Mouse (Mus musculus): Measurements from ENCODE around the gene Meis3.

Meis3 gene

DNA sequence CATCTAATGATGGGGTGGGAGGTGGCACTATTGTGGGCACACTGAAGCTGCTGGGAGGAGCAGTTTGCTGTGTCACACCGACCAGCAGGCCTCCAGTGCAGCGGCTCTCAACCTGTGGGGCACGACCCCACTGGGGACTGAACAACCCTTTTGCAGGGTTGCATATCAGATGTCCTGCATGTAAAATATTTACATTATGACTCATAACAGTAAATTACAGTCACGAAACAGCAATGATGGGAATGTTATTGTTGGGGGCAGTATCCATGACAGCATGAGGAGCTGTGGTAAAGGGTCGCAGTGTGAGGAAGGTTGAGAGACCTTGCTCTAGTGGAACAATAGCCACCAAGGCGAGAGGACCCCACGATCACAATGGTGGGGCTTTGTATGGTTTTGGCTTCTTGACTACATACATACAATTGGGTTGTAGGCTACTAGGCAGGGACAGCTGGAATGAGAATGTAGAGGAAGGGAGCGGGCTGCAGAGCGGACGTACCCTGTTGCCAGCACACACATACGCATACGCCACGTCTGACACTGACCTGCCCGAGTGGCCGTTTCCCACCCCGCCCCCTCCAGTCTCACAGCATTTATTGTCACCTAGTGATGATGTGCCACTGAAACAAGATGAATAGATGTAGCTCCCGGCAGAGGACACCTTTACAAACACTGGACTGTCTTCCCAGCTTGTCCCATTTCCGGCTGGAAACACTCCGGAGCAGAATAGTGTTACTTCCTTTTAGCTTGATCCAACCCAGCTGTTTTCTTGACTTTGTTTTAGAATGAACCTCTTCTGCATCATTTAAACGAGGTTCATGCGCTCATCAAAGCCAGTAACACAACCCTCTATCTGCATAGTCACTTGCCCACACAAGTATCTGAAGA, 34.1 kb downstream of the Meis3 start:
- DNase-seq (ENCODE audit: low read depth, low spot score) = no peak

DNA sequence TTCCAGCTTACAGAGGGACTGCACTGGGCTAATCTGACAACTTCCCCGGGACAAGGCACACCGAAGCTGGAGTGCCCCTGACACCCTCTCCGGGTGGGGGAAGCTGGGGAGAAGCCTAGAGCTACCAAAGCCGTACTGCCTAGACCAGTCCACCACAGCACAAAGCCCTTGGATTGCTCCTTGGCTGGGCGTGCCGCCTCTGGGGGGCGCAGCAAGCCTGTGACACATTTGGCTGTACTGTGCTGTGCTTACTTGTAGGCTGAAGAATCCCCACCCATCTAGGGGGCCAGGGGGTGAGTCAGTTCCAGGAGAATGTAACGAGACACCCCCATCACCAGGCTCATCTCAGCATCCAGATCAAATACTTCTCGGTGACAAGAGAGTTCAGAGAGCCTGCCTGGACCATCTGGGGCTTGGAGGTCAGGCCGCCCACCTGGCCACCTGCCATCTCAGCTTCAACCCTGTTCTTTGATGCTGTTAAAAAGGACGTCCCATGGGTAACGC, 36.0 kb downstream of the Meis3 start:
- DNase-seq (ENCODE audit: low read depth, low spot score) = no peak

DNA sequence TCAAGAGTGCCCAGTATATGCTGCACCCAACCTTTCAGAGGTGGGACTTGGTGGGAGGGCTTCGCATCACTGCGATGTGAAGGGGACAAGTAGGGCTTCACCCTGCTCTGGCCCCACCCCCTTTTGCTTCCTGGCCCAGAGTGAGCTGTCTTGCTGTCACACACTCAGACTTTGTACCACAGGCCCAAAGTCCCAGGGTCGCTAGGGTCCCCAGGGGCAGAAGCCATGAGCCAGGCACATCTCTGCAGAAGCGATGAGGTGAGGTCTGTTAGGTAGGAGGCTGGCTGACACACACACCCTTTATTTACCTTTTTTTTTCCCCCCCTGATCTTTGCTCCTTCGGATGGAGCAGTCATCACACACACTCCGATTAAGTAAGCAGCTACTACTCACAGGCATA, 38.3 kb downstream of the Meis3 start:
- DNase-seq (ENCODE audit: low read depth, low spot score) = no peak

DNA sequence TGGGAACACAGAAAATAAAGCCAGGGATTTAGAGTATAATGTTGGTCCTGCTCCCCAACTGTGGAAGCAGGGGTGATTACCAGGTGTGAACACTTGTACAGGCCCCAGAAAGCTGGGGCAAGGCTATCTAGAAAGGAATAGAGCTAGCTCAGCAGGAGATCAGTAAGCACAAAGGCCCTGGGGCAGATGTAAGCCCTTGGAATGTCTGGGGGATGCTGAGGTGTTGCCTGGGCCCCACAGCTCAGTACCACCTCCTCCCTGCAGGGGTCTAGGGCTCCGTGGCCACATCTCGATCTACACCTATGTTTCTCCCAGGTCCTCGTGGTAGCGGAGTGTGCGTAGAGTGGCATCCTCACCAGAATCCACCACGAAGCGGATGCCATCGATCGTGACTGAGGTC, 39.1 kb downstream of the Meis3 start:
- DNase-seq (ENCODE audit: low read depth, low spot score) = no peak

DNA sequence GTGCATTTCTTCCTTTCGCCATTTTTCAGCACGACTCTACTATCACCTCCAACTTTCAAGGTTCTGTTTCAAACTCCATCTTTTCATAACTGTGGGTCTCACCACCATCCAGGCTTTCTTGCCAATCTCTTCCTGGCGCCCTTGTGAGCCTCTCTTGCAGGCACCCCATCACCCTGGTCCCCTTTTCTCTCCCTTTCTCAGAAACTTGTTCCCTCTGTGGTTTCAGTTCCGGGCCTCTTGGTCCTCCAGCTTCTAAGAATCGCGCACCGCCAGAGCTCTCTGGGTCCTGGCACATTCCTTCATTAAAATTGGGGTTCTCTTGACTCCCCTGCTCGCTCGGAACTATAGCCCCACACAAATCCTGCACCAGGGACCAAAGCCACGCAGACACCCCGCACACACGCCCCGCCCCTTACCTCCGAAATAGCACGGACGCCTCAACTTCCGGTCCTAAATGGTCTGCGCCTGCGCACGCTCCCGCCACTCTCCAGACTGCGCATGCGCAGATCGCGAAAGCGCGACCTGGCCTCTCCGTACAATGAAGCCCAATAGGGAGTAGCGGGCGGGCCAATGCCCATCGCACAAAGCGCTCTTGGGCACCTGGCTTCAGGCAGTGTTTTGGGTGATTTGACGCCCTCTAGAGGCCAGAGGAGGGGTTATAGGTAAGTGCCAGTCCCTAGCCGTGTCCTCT, 46.8 kb downstream of the Meis3 start, which contains the start of gene Dhx34:
Gene Dhx34, minus strand, starts transcription at position 456 of the 691 bp plus-strand sequence.
- DNase-seq (ENCODE audit: low read depth, low spot score) = peak; percentile 98

DNA sequence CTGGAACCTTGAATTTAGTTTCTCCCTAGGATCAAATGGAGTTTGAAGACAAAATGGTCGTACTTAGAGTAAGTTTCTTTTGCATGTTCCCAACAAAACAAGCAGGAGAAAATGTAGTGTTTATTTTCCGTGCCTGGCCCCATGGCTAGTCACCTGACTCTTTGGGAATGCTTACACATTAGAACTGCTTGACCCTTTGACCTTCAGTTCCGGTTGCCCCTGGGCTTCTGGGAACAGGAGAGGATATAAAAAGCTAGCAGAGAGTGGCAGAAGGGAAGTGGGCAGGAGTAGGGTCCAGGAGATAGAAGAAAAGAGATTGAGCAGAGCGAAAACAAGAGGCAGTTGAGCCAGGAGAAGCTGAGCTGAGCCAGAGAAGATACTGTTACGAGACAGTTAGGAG, 55.0 kb downstream of the Meis3 start:
- DNase-seq (ENCODE audit: low read depth, low spot score) = no peak
